Mouse (Mus musculus): ENCODE data around the gene Cyp2s1. TPM values are rescaled to one million over a fixed set of nuclear protein-coding genes. Genes with fewer than 3 reads are reported as not detected.
A peak's percentile ranks its signal among the peaks of the same experiment; 100 is the strongest.

The Cyp2s1 gene
- total RNA-seq, 2 experiments from 2014 or later = 0.27 to 0.52 TPM

- DNase-seq = peak; percentile 54
These were observed 35.3 kb downstream of the Cyp2s1 start for GRCm38 (mm10) chr7:25781321-25781936.

- no peak for DNase-seq
These were observed 36.0 kb downstream of the Cyp2s1 start for GRCm38 (mm10) chr7:25780753-25781152.

- no peak for DNase-seq
These were observed 36.7 kb downstream of the Cyp2s1 start for GRCm38 (mm10) chr7:25780021-25780420.

- DNase-seq = no peak
These were observed 48.5 kb downstream of the Cyp2s1 start for GRCm38 (mm10) chr7:25768229-25768628.

GRCm38 (mm10) chr7:25766108-25766507 is 50.6 kb downstream of the Cyp2s1 start:
- DNase-seq = no peak

GRCm38 (mm10) chr7:25764221-25764620 is 52.5 kb downstream of the Cyp2s1 start:
- no peak for DNase-seq

- DNase-seq = no peak
These were observed 53.0 kb downstream of the Cyp2s1 start for GRCm38 (mm10) chr7:25763678-25764077.

- no peak for DNase-seq
These were observed 55.4 kb downstream of the Cyp2s1 start for GRCm38 (mm10) chr7:25761354-25761753.

GRCm38 (mm10) chr7:25756011-25756410 is 60.7 kb downstream of the Cyp2s1 start:
- peak; percentile 93 for DNase-seq

GRCm38 (mm10) chr7:25755468-25755833 is 61.3 kb downstream of the Cyp2s1 start:
- peak; percentile 39 for DNase-seq

GRCm38 (mm10) chr7:25754738-25755467 is 61.8 kb downstream of the Cyp2s1 start, which contains the start of gene Hnrnpul1:
Gene Hnrnpul1 (minus strand): TSS chr7:25754757.
- peak; percentile 98 for DNase-seq

- DNase-seq = no peak
These were observed 62.3 kb downstream of the Cyp2s1 start for GRCm38 (mm10) chr7:25754439-25754737.

- no peak for DNase-seq
These were observed 62.9 kb downstream of the Cyp2s1 start for GRCm38 (mm10) chr7:25753643-25754438.

GRCm38 (mm10) chr7:25753076-25753475 is 63.6 kb downstream of the Cyp2s1 start:
- DNase-seq = no peak

Small RNA genes lying within 50 kb of the gene (microRNA-seq; reads per million reads assigned to microRNA genes)
- gene Gm24865 = 0 reads per million in 2 experiments

Other genes with a start within 250 kb of the Cyp2s1 start
- gene Erich4, start 201.0 kb downstream of the Cyp2s1 start, total RNA-seq (2021) = not detected
- 10 to 100 TPM; 24.8 to 24.9 TPM for gene Dmac2, start 197.5 kb downstream of the Cyp2s1 start, total RNA-seq (2021)
- 1 to 10 TPM; 1.9 to 2.5 TPM for gene B3gnt8, start 190.3 kb downstream of the Cyp2s1 start, total RNA-seq (2021)
- gene Bckdha, start 157.9 kb downstream of the Cyp2s1 start, total RNA-seq (2021) = 10 to 100 TPM; 51.9 to 60.8 TPM
- gene Exosc5, start 157.7 kb downstream of the Cyp2s1 start, total RNA-seq (2021) = 10 to 100 TPM; 23.6 to 26.0 TPM
- gene Tmem91, start 141.7 kb downstream of the Cyp2s1 start, total RNA-seq (2021) = under 1 TPM; 0.45 to 0.47 TPM
- gene B9d2, start 136.1 kb downstream of the Cyp2s1 start, total RNA-seq (2021) = 10 to 100 TPM; 10.5 to 10.9 TPM
- 10 to 100 TPM; 15.2 to 25.6 TPM for gene Tgfb1, start 129.9 kb downstream of the Cyp2s1 start, total RNA-seq (2021)
- 10 to 100 TPM; 31.9 to 39.6 TPM for gene Ccdc97, start 97.8 kb downstream of the Cyp2s1 start, total RNA-seq (2021)
- 10 to 100 TPM; 91.8 to 98.1 TPM for gene Hnrnpul1, start 62.2 kb downstream of the Cyp2s1 start, total RNA-seq (2021)
- 100 to 1,000 TPM in 1 of 2 experiments, 10 to 100 TPM in 1; 89.3 to 110 TPM for gene Axl, start 28.2 kb downstream of the Cyp2s1 start, total RNA-seq (2021)
- gene Cyp2b10, start 80.7 kb upstream of the Cyp2s1 start, total RNA-seq (2021) = not detected
- not detected for gene Cyp2b13, start 244.6 kb upstream of the Cyp2s1 start, total RNA-seq (2021)

Data from gastrocnemius, postnatal 10 days (tissue).